Mouse (Mus musculus) T-cell, adult 2 months (primary cell): ENCODE results near the gene Glyctk.
A peak's percentile ranks its signal among the peaks of the same experiment; 100 is the strongest.

Experiments used
- DNase-seq: peaks from one replicate; pipeline ENCODE4 v3.0.0; 2022; ENCODE audit warnings: low spot score

Glyctk gene

GRCm38 (mm10) chr9:106147281-106147680 lies 10.7 kb downstream of the Glyctk start:
- DNase-seq = no peak

- DNase-seq = no peak
Measured at GRCm38 (mm10) chr9:106145582-106145981, 12.4 kb downstream of the Glyctk start.

GRCm38 (mm10) chr9:106144176-106144575 lies 13.8 kb downstream of the Glyctk start:
- DNase-seq = no peak

GRCm38 (mm10) chr9:106141955-106142354 lies 16.0 kb downstream of the Glyctk start:
- DNase-seq = no peak

GRCm38 (mm10) chr9:106139763-106140162 lies 18.2 kb downstream of the Glyctk start:
- DNase-seq = no peak

GRCm38 (mm10) chr9:106137671-106138216 lies 20.2 kb downstream of the Glyctk start:
- DNase-seq = no peak

GRCm38 (mm10) chr9:106130250-106130649 lies 27.7 kb downstream of the Glyctk start:
- no peak for DNase-seq

- no peak for DNase-seq
Measured at GRCm38 (mm10) chr9:106129072-106129471, 28.9 kb downstream of the Glyctk start.

- DNase-seq = no peak
Measured at GRCm38 (mm10) chr9:106126786-106127251, 31.1 kb downstream of the Glyctk start.

- DNase-seq = peak; percentile 23
Measured at GRCm38 (mm10) chr9:106123599-106123998, 34.3 kb downstream of the Glyctk start.

GRCm38 (mm10) chr9:106119075-106119474 lies 38.9 kb downstream of the Glyctk start:
- no peak for DNase-seq

- no peak for DNase-seq
Measured at GRCm38 (mm10) chr9:106115801-106116424, 42.0 kb downstream of the Glyctk start.

- peak; percentile 54 for DNase-seq
Measured at GRCm38 (mm10) chr9:106112770-106113423, 45.0 kb downstream of the Glyctk start.

- no peak for DNase-seq
Measured at GRCm38 (mm10) chr9:106106241-106106640, 51.7 kb downstream of the Glyctk start.

GRCm38 (mm10) chr9:106104401-106104800 lies 53.5 kb downstream of the Glyctk start:
- no peak for DNase-seq
